Mouse (Mus musculus): ENCODE results near the gene Med29.

Gene Med29

DNA sequence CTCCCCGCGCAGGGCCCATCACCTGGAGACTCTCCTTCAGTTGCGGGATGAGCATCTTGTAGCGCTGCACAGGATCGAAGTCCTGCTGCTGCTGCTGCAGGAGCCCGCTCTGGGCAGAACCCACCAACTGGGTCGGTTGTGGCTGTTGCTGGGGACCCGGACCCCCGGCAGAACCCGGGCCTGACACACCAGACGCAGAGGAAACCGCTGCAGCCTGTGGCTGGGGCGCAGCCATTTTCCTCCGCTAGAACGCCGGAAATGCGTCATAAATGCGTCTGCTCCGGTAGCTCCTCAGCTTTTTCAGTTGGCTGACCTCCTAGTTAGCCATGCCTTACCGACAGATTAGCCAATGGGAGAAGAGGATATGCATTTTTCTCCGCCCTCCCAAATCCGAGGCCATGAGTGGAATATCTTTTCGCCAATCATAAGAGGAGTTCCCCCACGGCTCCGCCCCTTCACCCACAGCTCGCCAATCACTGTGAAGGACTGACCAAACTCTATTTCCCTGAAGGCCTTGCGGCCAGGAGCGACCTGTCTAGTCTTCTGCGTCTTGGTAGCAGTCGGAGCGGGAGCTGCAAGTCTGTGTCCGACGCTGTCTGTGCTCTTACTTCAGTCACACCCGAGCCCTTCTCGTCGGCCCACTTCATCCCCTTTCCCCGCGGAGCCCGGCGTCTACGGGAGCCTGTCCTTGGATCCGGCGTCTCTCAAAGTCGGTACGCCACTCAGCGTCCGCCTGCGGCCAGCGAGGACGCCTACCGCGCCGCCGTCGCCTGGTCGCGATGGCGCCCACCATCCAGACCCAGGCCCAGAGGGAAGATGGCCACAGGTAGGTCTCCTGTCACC lies at the start of gene Med29, which contains the start of gene Paf1:
TSS of gene Med29 (minus strand) at position 280 of the 843 bp plus-strand sequence.
TSS of gene Paf1 (plus strand) at position 523 of the 843 bp plus-strand sequence.
- in situ Hi-C loops (cut with MboI; ENCODE audit: unreplicated experiment in 2 of 2) = loop anchor here in 1 of 2 experiments (25.0 kb wide), 1 partner anchor 930 kb away; the partner anchor contains the start of gene Sertad3

DNA sequence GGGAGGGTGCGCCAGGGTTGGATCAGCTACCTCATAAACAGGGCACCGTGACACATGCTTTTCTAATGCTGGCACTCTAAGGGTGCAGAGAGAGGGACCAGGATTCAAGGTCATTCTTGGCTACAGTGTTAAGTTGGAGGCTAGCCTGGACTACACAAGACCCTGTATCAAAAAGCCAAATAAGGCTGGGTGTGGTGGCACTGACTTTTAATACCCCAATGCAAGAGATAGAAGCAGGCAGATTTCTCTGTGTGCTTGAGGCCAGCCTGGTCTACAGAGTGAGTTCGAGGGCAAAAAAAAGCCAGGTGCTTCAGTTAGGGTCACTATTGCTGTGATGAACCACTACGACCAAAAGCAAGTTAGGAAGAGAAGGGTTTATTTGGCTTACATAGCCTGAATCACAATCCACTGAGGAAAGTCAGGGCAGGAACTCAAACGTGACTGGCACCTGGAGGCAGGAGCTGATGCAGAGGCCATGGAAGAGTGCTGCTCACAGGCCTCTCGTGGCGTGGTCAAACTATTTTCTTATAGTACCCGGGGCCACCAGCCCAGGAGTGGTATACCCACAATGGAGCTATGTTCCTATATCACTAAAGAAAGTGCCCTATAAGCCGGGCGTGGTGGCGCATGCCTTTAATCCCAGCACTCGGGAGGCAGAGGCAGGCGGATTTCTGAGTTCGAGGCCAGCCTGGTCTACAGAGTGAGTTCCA lies 49.4 kb upstream of the Med29 start:
- in situ Hi-C loops (cut with MboI; ENCODE audit: unreplicated experiment in 2 of 2) = loop anchor here (10.0 to 25.0 kb wide), 2 partner anchors 283 to 295 kb away; partner anchors contain the start of genes Mrps12 (in 1 of the 2) and Sars2 (in 1 of the 2)

DNA sequence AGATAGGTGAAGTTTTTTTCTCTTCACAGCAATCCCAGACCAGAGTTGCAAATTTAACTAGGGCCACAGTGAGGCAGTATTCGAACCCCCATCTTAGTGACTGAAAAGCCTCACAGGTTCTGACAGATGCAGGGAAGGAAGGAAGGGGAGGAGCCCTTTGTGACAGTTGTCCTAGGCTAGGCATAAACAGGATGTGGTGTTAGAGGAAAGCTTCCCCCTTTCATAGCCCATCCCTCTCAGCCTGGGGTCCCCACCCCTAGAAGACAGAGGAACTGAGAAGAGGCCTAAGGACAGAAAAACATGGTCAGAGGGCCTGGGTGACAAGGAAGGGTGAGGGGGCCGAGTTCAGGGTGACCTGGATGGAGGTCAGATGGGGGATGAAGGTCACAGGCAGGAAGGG lies 48.2 kb upstream of the Med29 start:
- in situ Hi-C loops (cut with MboI; ENCODE audit: unreplicated experiment in 2 of 2) = loop anchor here (10.0 to 25.0 kb wide), 2 partner anchors 284 to 297 kb away; partner anchors contain the start of genes Mrps12 (in 1 of the 2) and Sars2 (in 1 of the 2)

- in situ Hi-C loops (cut with MboI; ENCODE audit: unreplicated experiment in 2 of 2) = loop anchor here (5.0 to 25.0 kb wide), 3 partner anchors 64 to 299 kb away; partner anchors contain the start of genes Mrps12 (in 1 of the 2), Plekhg2 (in 1 of the 2) and Sars2 (in 1 of the 2)
Measured at GRCm38 (mm10) chr7:28438771-28439170, 46.3 kb upstream of the Med29 start.

- in situ Hi-C loops (cut with MboI; ENCODE audit: unreplicated experiment in 2 of 2) = loop anchor here (5.0 to 25.0 kb wide), 3 partner anchors 63 to 299 kb away; partner anchors contain the start of genes Mrps12 (in 1 of the 2), Plekhg2 (in 1 of the 2) and Sars2 (in 1 of the 2)
Measured at GRCm38 (mm10) chr7:28437964-28438363, 45.5 kb upstream of the Med29 start.

GRCm38 (mm10) chr7:28436932-28437570 lies 44.5 kb upstream of the Med29 start, which contains the start of gene Gmfg:
Gmfg (plus strand) TSS chr7:28437447.
- in situ Hi-C loops (cut with MboI; ENCODE audit: unreplicated experiment in 2 of 2) = loop anchor here (5.0 to 25.0 kb wide), 3 partner anchors 62 to 300 kb away; partner anchors contain the start of genes Mrps12 (in 1 of the 2), Plekhg2 (in 1 of the 2) and Sars2 (in 1 of the 2)

- in situ Hi-C loops (cut with MboI; ENCODE audit: unreplicated experiment in 2 of 2) = loop anchor here (5.0 to 25.0 kb wide), 3 partner anchors 62 to 301 kb away; partner anchors contain the start of genes Mrps12 (in 1 of the 2), Plekhg2 (in 1 of the 2) and Sars2 (in 1 of the 2)
Measured at GRCm38 (mm10) chr7:28436271-28436904, 43.9 kb upstream of the Med29 start.

GRCm38 (mm10) chr7:28435660-28436259 lies 43.3 kb upstream of the Med29 start:
- in situ Hi-C loops (cut with MboI; ENCODE audit: unreplicated experiment in 2 of 2) = loop anchor here (5.0 to 25.0 kb wide), 3 partner anchors 61 to 302 kb away; partner anchors contain the start of genes Mrps12 (in 1 of the 2), Plekhg2 (in 1 of the 2) and Sars2 (in 1 of the 2)

GRCm38 (mm10) chr7:28432252-28432651 lies 39.7 kb upstream of the Med29 start:
- in situ Hi-C loops (cut with MboI; ENCODE audit: unreplicated experiment in 2 of 2) = loop anchor here (10.0 to 25.0 kb wide), 2 partner anchors 57 to 305 kb away; partner anchors contain the start of genes Mrps12 (in 1 of the 2), Plekhg2 (in 1 of the 2) and Sars2 (in 1 of the 2)

GRCm38 (mm10) chr7:28430512-28430911 lies 38.0 kb upstream of the Med29 start:
- in situ Hi-C loops (cut with MboI; ENCODE audit: unreplicated experiment in 2 of 2) = loop anchor here (10.0 to 25.0 kb wide), 2 partner anchors 56 to 307 kb away; partner anchors contain the start of genes Mrps12 (in 1 of the 2), Plekhg2 (in 1 of the 2) and Sars2 (in 1 of the 2)

- in situ Hi-C loops (cut with MboI; ENCODE audit: unreplicated experiment in 2 of 2) = loop anchor here in 1 of 2 experiments (25.0 kb wide), 1 partner anchor 310 kb away; the partner anchor contains the start of genes Mrps12 and Sars2
Measured at GRCm38 (mm10) chr7:28427738-28428137, 35.2 kb upstream of the Med29 start.

DNA sequence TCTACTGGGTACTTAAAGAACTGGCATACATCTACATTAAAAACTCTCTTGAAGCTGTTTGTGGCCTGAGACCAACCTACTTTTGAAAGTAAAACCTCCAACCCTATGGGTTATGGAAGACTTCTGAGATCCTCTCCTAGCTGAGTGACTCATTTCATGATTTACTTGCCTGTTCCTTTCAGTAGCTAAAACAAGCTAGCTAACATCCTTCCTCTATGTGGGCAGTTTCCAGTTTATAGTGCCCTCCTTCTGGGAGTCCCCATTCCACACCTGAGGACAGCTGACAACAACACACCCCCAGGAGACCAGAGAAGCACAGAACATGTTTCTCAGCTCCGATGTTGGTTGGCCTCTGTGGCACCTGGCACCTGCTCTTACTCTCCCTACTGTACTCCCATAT lies 30.5 kb upstream of the Med29 start:
- in situ Hi-C loops (cut with MboI; ENCODE audit: unreplicated experiment in 2 of 2) = no loop called here

GRCm38 (mm10) chr7:28419416-28419815 lies 26.9 kb upstream of the Med29 start:
- in situ Hi-C loops (cut with MboI; ENCODE audit: unreplicated experiment in 2 of 2) = no loop called here

GRCm38 (mm10) chr7:28418096-28418670 lies 25.7 kb upstream of the Med29 start:
- in situ Hi-C loops (cut with MboI; ENCODE audit: unreplicated experiment in 2 of 2) = no loop called here

DNA sequence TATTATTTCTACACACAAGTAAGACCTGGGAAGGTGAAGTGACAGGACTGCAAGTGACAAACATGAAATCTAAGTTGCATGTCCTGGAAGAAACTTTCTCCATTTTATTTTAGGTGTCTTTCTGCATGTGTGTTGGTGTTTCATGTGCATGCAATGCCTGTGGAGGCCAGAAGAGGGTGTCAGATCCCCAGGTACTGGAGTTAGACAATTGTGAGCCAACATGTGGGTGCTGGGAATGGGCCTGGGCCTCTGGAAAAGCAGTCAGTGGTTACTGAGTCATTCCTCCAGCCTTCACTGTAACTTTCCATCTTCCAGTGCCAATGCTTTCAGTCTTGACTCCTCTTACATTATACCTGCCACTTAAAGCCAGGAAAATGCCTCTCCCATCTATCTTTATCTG lies 24.9 kb upstream of the Med29 start:
- in situ Hi-C loops (cut with MboI; ENCODE audit: unreplicated experiment in 2 of 2) = no loop called here

DNA sequence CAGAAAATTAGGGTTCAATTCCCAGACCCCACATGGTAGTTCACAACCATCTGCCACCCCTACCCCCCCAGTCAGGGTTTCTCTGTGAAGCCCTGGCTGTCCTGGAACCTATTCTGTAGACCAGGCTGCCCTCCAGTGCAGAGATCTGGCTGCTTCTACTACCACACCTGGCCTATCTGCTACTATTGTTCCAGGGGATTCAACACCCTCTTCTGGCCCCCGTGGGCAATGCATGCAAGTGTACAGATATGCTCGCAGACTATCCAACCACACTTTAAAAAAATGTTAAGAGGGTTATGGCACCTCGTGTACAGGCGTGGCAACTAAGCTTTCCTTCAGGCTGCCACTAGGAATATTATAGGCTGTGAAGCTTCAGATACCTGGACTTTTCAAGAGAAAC lies 20.3 kb upstream of the Med29 start:
- in situ Hi-C loops (cut with MboI; ENCODE audit: unreplicated experiment in 2 of 2) = no loop called here

DNA sequence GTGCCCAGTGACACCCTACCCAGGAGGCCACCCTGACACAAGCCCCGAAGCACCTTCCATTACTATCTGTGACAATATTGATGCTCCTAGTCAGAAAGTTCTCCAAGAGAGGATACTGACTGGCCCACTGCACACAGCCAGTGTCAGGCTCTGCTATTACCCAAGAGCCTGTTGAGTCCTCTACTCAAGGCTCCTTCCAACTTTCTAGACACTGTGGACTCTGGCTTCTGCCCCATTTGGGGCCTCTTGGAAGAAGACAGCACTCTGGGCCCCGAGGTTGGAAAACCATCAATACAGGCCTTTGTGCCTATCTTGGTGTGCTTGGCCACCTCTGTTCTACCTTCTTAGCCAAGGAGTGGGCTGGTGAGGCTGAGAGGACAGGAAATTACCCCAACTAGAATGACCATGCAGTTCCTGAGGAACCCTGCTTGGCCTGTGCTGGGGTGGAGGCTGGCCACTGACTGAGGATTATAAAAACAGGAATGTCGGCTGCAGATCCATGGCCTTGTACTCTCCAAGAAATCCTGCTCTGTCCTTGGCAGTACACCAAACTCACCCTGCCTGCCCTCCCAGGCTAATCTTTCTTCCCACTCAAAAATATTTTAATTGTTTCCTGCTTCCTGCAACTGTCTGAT lies 18.4 kb upstream of the Med29 start:
- in situ Hi-C loops (cut with MboI; ENCODE audit: unreplicated experiment in 2 of 2) = no loop called here

DNA sequence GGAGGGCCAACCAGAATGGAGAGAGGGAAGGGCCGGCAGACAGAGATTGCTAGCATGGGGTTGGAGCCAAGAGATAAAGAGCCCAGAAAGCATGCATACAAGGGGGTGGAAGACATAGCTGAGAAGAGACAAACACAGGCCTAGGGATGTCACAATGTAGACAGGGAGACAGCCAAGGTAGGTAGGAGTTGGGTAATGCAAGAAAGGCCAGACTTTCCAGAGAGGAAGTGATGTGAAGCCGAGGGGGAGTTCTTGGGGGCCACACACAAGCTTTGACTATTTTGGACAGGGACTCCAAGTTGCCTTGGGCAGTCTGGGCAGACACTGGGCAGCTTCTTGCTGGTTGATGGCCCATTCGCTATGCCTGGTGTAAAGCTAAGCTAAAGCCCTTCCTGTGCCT lies 9.4 kb upstream of the Med29 start:
- in situ Hi-C loops (cut with MboI; ENCODE audit: unreplicated experiment in 2 of 2) = no loop called here

All from v-Abl transformed pro-B cells (cell line).